Mouse (Mus musculus): ENCODE results near the gene Kcnj9.

DNA sequence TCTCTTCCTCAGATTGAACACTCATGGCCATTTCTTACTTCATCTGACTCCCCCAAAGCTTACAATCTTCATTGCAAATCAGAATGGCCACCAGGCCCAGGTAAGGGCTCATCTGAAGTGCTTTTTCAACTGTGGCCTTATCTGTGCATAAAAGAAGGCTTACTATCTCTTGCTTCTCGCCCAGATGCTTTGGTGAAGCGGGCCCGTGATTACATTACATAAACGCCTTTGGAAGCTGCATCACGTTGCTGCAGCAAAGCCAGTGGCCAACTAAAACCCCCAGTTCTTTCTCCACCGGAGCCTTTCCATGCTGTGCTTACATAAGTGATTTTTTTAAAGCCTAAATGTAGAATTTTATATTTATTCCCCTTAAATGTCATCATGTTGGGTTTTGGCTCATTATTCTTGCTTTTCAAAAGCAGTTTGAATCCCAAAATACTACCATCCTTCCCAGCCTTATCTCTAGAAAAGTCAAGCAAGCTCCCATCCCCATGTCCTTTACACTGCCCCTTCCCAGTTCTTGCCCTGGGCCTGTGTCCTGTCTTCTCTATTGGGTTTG is 5.2 kb downstream of the Kcnj9 start:
- TF ChIP-seq CTCF (IDR thresholded peaks at IDR 0.05; ENCODE audit: low read depth) (no peak), EP300 (optimal IDR thresholded peaks at IDR 0.05) (no peak)
